Mouse (Mus musculus) heart, postnatal 0 days (tissue): ENCODE measurements around the gene Rbp1.

Source experiments
- CTCF ChIP-seq: IDR thresholded peaks from 2 replicates; pipeline ENCODE4 v1.5.1; 2016; ENCODE audit warnings: antibody characterized with exemption, control low read depth, low read depth
- EP300 ChIP-seq: IDR thresholded peaks from 2 replicates; pipeline ENCODE4 v1.6.1; 2016; ENCODE audit warnings: antibody characterized with exemption, low read depth

- TF ChIP-seq CTCF (no peak), EP300 (no peak)
Observed at GRCm38 (mm10) chr9:98425351-98425880, 2.7 kb downstream of the Rbp1 start.
